Mouse (Mus musculus): ENCODE measurements around the gene Ncoa1. TPM values are rescaled to one million over a fixed set of nuclear protein-coding genes. Genes with fewer than 3 reads are reported as not detected.
"Not testable (repeated sequence)": the region's sequence is repeated elsewhere in the genome, so short reads cannot be mapped to it uniquely, and the experiment has no call there.

Ncoa1 gene
- polyA plus RNA-seq, 1 experiment from 2014 or later = 9.5 TPM

DNA sequence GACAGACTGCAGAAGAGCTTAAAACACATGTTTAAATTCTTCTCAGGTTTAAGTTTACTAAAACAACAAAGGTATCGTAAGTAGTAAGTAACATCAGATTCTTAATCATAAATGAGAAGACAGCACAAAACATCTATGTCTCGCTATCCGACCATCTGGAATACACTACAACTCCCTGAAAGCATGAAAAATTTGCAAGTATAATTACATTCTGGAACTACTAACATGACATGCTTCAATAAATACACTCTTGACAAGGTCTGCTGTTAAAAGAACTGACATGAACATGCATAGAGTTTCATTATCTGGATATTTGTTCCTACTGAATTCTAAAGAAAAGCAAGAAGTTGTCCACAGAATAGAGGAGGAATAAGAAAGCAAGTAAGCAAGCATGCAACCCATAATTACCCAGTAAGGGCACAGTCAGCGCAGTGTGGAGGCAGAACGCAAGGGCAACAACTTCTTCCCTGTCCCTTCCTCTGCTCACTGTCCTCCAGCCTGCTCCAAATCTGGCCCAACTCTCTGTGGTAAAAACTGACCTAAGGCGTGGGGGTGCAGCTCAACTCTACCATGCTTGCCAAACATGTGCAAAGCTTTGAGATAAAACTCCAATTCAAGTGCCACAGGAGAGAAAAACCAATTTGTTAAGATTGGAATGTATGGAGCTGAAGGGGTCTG lies 102.0 kb downstream of the Ncoa1 start:
- Histone ChIP-seq H3K36me3 (ENCODE audit: control insufficient read depth, insufficient read depth, low read length) (no peaks in the 10 kb centered on the region), H3K4me2 (ENCODE audit: low read length) (no peak overlapping the region), H3K4me3 (ENCODE audit: low read depth, low read length) (no peak overlapping the region), H3K9me3 (ENCODE audit: control insufficient read depth, low read length) (no peaks in the 10 kb centered on the region), H3K27ac (ENCODE audit: low read depth) (no peak overlapping the region), H3K27me3 (replicated peaks; ENCODE audit: control insufficient read depth, insufficient read depth, low read length) (no peaks in the 10 kb centered on the region), H3K9ac (ENCODE audit: low read length) (no peak overlapping the region), H3K4me1 (replicated peaks; ENCODE audit: control insufficient read depth, insufficient read depth, low read length) (no peaks in the 10 kb centered on the region)
- DNase-seq (ENCODE audit: low spot score) (no peak), ATAC-seq (replicated peaks; ENCODE audit: low FRiP score, low TSS enrichment, low read depth) (no peak)
- WGBS = 90% methylated on average over 6 of the region's 6 CpGs

- H3K4me2 ChIP-seq (ENCODE audit: low read length) = no peak overlapping the region
- no peaks in the 10 kb centered on the region for H3K4me1 ChIP-seq (replicated peaks; ENCODE audit: control insufficient read depth, insufficient read depth, low read length)
- ATAC-seq (replicated peaks; ENCODE audit: low FRiP score, low TSS enrichment, low read depth) = no peak
- no peak overlapping the region for H3K27ac ChIP-seq (ENCODE audit: low read depth)
- no peak overlapping the region for H3K9ac ChIP-seq (ENCODE audit: low read length)
- DNase-seq (ENCODE audit: low spot score) = no peak
- WGBS = 73% methylated on average over 1 of the region's 1 CpGs
- no peak overlapping the region for H3K4me3 ChIP-seq (ENCODE audit: low read depth, low read length)
- H3K9me3 ChIP-seq (ENCODE audit: control insufficient read depth, low read length) = no peaks in the 10 kb centered on the region
- no peaks in the 10 kb centered on the region for H3K36me3 ChIP-seq (ENCODE audit: control insufficient read depth, insufficient read depth, low read length)
- no peaks in the 10 kb centered on the region for H3K27me3 ChIP-seq (replicated peaks; ENCODE audit: control insufficient read depth, insufficient read depth, low read length)
These were observed 105.6 kb downstream of the Ncoa1 start for GRCm38 (mm10) chr12:4371406-4371805.

- Histone ChIP-seq H3K27ac (ENCODE audit: low read depth) (no peak overlapping the region), H3K36me3 (ENCODE audit: control insufficient read depth, insufficient read depth, low read length) (no peaks in the 10 kb centered on the region), H3K9ac (ENCODE audit: low read length) (no peak overlapping the region), H3K4me1 (replicated peaks; ENCODE audit: control insufficient read depth, insufficient read depth, low read length) (no peaks in the 10 kb centered on the region), H3K4me2 (ENCODE audit: low read length) (no peak overlapping the region), H3K4me3 (ENCODE audit: low read depth, low read length) (no peak overlapping the region), H3K9me3 (ENCODE audit: control insufficient read depth, low read length) (no peaks in the 10 kb centered on the region), H3K27me3 (replicated peaks; ENCODE audit: control insufficient read depth, insufficient read depth, low read length) (no peaks in the 10 kb centered on the region)
- DNase-seq (ENCODE audit: low spot score) (no peak), ATAC-seq (replicated peaks; ENCODE audit: low FRiP score, low TSS enrichment, low read depth) (no peak)
- 86% methylated on average over 1 of the region's 1 CpGs for WGBS
These were observed 111.0 kb downstream of the Ncoa1 start for GRCm38 (mm10) chr12:4365951-4366350.

DNA sequence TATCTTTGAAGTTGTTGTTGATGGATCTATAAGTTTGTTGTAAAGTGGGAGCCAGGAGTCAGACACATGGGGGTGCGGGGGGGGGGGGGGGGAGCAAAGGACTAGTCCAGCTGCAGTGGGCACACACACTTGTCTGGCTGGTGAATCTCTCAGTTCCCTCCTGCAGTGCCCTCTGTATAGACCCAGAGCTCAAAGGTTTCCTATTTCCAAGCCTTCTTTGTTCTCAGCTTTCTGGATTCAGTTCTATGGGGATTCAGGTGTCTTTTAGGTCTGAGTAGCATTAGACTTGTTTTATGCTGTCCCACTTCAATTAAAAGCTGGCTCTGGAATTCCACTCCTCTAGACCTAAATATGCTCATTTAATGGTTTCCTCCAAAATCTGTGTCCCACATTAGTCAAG lies 117.5 kb downstream of the Ncoa1 start:
- DNase-seq (ENCODE audit: low spot score) (no peak), ATAC-seq (replicated peaks; ENCODE audit: low FRiP score, low TSS enrichment, low read depth) (no peak)
- 60% methylated on average over 1 of the region's 1 CpGs for WGBS
- Histone ChIP-seq H3K27me3 (replicated peaks; ENCODE audit: control insufficient read depth, insufficient read depth, low read length) (no peaks in the 10 kb centered on the region), H3K27ac (ENCODE audit: low read depth) (no peak overlapping the region), H3K9ac (ENCODE audit: low read length) (no peak overlapping the region), H3K9me3 (ENCODE audit: control insufficient read depth, low read length) (no peaks in the 10 kb centered on the region), H3K4me1 (replicated peaks; ENCODE audit: control insufficient read depth, insufficient read depth, low read length) (no peaks in the 10 kb centered on the region), H3K4me3 (ENCODE audit: low read depth, low read length) (no peak overlapping the region), H3K4me2 (ENCODE audit: low read length) (no peak overlapping the region), H3K36me3 (ENCODE audit: control insufficient read depth, insufficient read depth, low read length) (no peaks in the 10 kb centered on the region)

DNA sequence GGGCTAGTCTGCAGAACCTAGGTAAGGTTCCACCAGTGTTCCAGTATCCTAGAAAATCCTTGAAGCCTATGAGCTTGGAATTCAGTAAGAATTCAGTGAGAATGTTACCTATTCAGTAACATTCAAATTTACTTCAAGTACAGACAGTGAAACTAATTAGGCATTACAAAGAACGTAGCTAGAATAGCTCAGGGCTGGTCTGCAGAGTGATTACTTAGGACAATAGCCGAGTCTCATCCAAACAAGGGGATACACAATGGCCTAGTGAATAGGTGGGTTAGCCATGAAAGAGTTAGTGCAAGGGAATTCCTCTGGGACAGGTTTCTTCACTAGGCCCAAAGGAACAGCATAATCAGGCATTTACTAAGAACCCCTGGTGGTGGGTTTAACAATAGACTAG lies 118.3 kb downstream of the Ncoa1 start:
- H3K27me3 ChIP-seq (replicated peaks; ENCODE audit: control insufficient read depth, insufficient read depth, low read length); ATAC-seq (replicated peaks; ENCODE audit: low FRiP score, low TSS enrichment, low read depth); H3K27ac ChIP-seq (ENCODE audit: low read depth); H3K4me2 ChIP-seq (ENCODE audit: low read length); H3K4me1 ChIP-seq (replicated peaks; ENCODE audit: control insufficient read depth, insufficient read depth, low read length); H3K9ac ChIP-seq (ENCODE audit: low read length); H3K36me3 ChIP-seq (ENCODE audit: control insufficient read depth, insufficient read depth, low read length); H3K9me3 ChIP-seq (ENCODE audit: control insufficient read depth, low read length); DNase-seq (ENCODE audit: low spot score); H3K4me3 ChIP-seq (ENCODE audit: low read depth, low read length): not testable (repeated sequence)
- WGBS = 76% methylated on average over 2 of the region's 2 CpGs

DNA sequence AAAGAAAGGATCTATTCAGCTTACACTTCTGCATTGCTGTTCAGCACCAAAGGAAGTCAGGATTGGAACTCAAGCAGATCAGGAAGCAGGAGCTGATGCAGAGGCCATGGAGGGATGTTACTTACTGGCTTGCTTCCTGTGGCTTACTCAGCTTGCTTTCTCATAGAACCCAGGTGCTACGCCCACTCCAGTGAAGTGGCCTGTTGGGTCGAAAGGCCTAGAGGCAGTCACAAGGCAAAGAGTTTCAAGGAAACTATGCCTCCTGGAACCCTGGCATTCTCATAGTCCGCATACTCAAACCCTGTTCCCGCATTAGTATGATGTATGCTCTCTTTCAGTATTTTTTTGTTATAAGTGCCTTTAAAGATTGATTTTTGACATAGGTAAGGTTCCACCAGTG lies 118.9 kb downstream of the Ncoa1 start:
- H3K27me3 ChIP-seq (replicated peaks; ENCODE audit: control insufficient read depth, insufficient read depth, low read length) = no peaks in the 10 kb centered on the region
- no peak for ATAC-seq (replicated peaks; ENCODE audit: low FRiP score, low TSS enrichment, low read depth)
- H3K4me3 ChIP-seq (ENCODE audit: low read depth, low read length) = no peak overlapping the region
- no peak overlapping the region for H3K4me2 ChIP-seq (ENCODE audit: low read length)
- H3K36me3 ChIP-seq (ENCODE audit: control insufficient read depth, insufficient read depth, low read length) = no peaks in the 10 kb centered on the region
- H3K4me1 ChIP-seq (replicated peaks; ENCODE audit: control insufficient read depth, insufficient read depth, low read length) = no peaks in the 10 kb centered on the region
- WGBS = 97% methylated on average over 4 of the region's 4 CpGs
- H3K9me3 ChIP-seq (ENCODE audit: control insufficient read depth, low read length) = no peaks in the 10 kb centered on the region
- no peak overlapping the region for H3K27ac ChIP-seq (ENCODE audit: low read depth)
- H3K9ac ChIP-seq (ENCODE audit: low read length) = no peak overlapping the region
- no peak for DNase-seq (ENCODE audit: low spot score)

GRCm38 (mm10) chr12:4356834-4357445 lies 120.0 kb downstream of the Ncoa1 start:
- DNase-seq (ENCODE audit: low spot score) (no peak), ATAC-seq (replicated peaks; ENCODE audit: low FRiP score, low TSS enrichment, low read depth) (no peak)
- Histone ChIP-seq H3K27me3 (replicated peaks; ENCODE audit: control insufficient read depth, insufficient read depth, low read length) (no peaks in the 10 kb centered on the region), H3K27ac (ENCODE audit: low read depth) (no peak overlapping the region), H3K36me3 (ENCODE audit: control insufficient read depth, insufficient read depth, low read length) (no peaks in the 10 kb centered on the region), H3K4me1 (replicated peaks; ENCODE audit: control insufficient read depth, insufficient read depth, low read length) (no peaks in the 10 kb centered on the region), H3K9me3 (ENCODE audit: control insufficient read depth, low read length) (no peaks in the 10 kb centered on the region), H3K4me2 (ENCODE audit: low read length) (no peak overlapping the region), H3K4me3 (ENCODE audit: low read depth, low read length) (no peak overlapping the region), H3K9ac (ENCODE audit: low read length) (no peak overlapping the region)
- WGBS = 82% methylated on average over 5 of the region's 5 CpGs

- ATAC-seq (replicated peaks; ENCODE audit: low FRiP score, low TSS enrichment, low read depth) = no peak
- H3K4me3 ChIP-seq (ENCODE audit: low read depth, low read length) = no peak overlapping the region
- H3K9me3 ChIP-seq (ENCODE audit: control insufficient read depth, low read length) = no peaks in the 10 kb centered on the region
- no peak overlapping the region for H3K4me2 ChIP-seq (ENCODE audit: low read length)
- H3K36me3 ChIP-seq (ENCODE audit: control insufficient read depth, insufficient read depth, low read length) = no peaks in the 10 kb centered on the region
- DNase-seq (ENCODE audit: low spot score) = no peak
- H3K4me1 ChIP-seq (replicated peaks; ENCODE audit: control insufficient read depth, insufficient read depth, low read length) = no peaks in the 10 kb centered on the region
- 66% methylated on average over 2 of the region's 2 CpGs for WGBS
- no peaks in the 10 kb centered on the region for H3K27me3 ChIP-seq (replicated peaks; ENCODE audit: control insufficient read depth, insufficient read depth, low read length)
- no peak overlapping the region for H3K27ac ChIP-seq (ENCODE audit: low read depth)
- no peak overlapping the region for H3K9ac ChIP-seq (ENCODE audit: low read length)
These were observed 121.8 kb downstream of the Ncoa1 start for GRCm38 (mm10) chr12:4355019-4355730.

All from intestine, embryonic 14.5 days (tissue).